Mouse (Mus musculus): ENCODE measurements around the gene Tlr4. TPM values are rescaled to one million over a fixed set of nuclear protein-coding genes. Genes with fewer than 3 reads are reported as not detected.

Gene Tlr4
- polyA plus RNA-seq, 1 experiment from 2014 or later, result 0.84 TPM

- WGBS, result 84% methylated on average over 3 of the region's 3 CpGs
- no peak overlapping the region for H3K4me2 ChIP-seq
- no peaks in the 10 kb centered on the region for H3K27me3 ChIP-seq
- H3K27ac ChIP-seq, result no peak overlapping the region
- ATAC-seq (ENCODE audit: low FRiP score), result no peak
- H3K36me3 ChIP-seq, result no peaks in the 10 kb centered on the region
- no peak overlapping the region for H3K4me3 ChIP-seq
- no peak overlapping the region for H3K9ac ChIP-seq
- H3K4me1 ChIP-seq (replicated peaks), result no peaks in the 10 kb centered on the region
- H3K9me3 ChIP-seq, result no peaks in the 10 kb centered on the region
These were observed 24.6 kb downstream of the Tlr4 start for GRCm38 (mm10) chr4:66852011-66852410.

- no peaks in the 10 kb centered on the region for H3K36me3 ChIP-seq
- 100% methylated on average over 1 of the region's 1 CpGs for WGBS
- no peak for ATAC-seq (ENCODE audit: low FRiP score)
These were observed 29.6 kb downstream of the Tlr4 start for GRCm38 (mm10) chr4:66856992-66857391.

DNA sequence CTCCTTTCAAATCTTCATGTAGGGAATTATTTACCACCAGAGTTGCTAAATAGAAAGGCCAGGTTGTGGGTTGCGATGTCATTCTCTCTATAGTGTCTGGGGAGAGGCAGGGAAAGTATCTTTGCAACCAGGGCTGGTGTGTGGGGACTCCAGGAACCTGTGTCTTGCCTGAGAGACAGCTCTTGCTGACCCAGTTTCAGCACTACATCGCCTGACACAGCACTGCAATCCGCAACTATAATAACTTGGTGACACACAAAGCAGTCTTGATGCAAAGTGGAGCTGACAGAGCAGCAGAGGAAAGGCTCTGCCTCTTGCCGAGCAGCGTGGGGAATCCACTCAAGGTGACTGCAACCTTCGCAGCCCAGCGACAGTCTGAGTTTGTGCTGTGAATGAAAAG lies 42.5 kb downstream of the Tlr4 start:
- Histone ChIP-seq H3K9ac (no peak overlapping the region), H3K27ac (0 out of 2 replicates have a peak overlapping the region, but pooled peaks have one; percentile 18), H3K27me3 (no peaks in the 10 kb centered on the region), H3K4me2 (no peak overlapping the region), H3K9me3 (no peaks in the 10 kb centered on the region), H3K36me3 (no peaks in the 10 kb centered on the region), H3K4me3 (no peak overlapping the region), H3K4me1 (replicated peaks) (no peaks in the 10 kb centered on the region)
- 59% methylated on average over 7 of the region's 7 CpGs for WGBS
- no peak for ATAC-seq (ENCODE audit: low FRiP score)

More at GRCm38 (mm10) chr4:66856992-66857391, 29.6 kb downstream of the Tlr4 start:
- H3K27ac ChIP-seq, result no peak overlapping the region
- no peaks in the 10 kb centered on the region for H3K9me3 ChIP-seq
- H3K27me3 ChIP-seq, result no peaks in the 10 kb centered on the region
- no peak overlapping the region for H3K4me3 ChIP-seq
- no peak overlapping the region for H3K4me2 ChIP-seq
- H3K9ac ChIP-seq, result no peak overlapping the region
- no peaks in the 10 kb centered on the region for H3K4me1 ChIP-seq (replicated peaks)

GRCm38 (mm10) chr4:66872026-66872425 lies 44.6 kb downstream of the Tlr4 start:
- ATAC-seq (ENCODE audit: low FRiP score), result no peak
- H3K4me1 ChIP-seq (replicated peaks), result no peaks in the 10 kb centered on the region
- no peak overlapping the region for H3K4me3 ChIP-seq
- WGBS, result 85% methylated on average over 5 of the region's 5 CpGs
- no peaks in the 10 kb centered on the region for H3K9me3 ChIP-seq
- no peaks in the 10 kb centered on the region for H3K27me3 ChIP-seq
- no peaks in the 10 kb centered on the region for H3K36me3 ChIP-seq
- H3K9ac ChIP-seq, result no peak overlapping the region
- no peak overlapping the region for H3K27ac ChIP-seq
- no peak overlapping the region for H3K4me2 ChIP-seq

DNA sequence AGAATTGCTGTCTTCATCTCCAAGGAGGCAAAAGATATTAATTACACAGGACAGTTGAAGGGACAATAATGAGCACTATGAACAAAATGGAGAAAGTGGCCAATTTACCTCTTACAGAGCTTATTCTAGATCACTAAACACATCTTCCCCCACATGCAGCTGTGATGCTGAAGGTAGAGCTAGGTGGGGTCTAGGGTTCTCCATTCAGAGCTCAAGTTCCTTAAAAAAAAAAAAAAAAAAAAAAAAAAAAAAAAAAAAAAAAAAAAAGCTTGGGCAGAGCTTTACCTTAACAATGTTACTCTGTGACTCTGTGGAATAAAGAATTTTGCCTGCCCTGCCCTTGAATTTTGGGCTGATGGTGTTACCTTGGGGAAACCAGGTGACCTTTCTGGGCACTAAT lies 46.0 kb downstream of the Tlr4 start:
- Histone ChIP-seq H3K4me3 (no peak overlapping the region), H3K9ac (no peak overlapping the region), H3K9me3 (no peaks in the 10 kb centered on the region), H3K27ac (no peak overlapping the region), H3K36me3 (no peaks in the 10 kb centered on the region), H3K4me1 (replicated peaks) (no peaks in the 10 kb centered on the region), H3K4me2 (no peak overlapping the region), H3K27me3 (no peaks in the 10 kb centered on the region)
- ATAC-seq (ENCODE audit: low FRiP score), result no peak

DNA sequence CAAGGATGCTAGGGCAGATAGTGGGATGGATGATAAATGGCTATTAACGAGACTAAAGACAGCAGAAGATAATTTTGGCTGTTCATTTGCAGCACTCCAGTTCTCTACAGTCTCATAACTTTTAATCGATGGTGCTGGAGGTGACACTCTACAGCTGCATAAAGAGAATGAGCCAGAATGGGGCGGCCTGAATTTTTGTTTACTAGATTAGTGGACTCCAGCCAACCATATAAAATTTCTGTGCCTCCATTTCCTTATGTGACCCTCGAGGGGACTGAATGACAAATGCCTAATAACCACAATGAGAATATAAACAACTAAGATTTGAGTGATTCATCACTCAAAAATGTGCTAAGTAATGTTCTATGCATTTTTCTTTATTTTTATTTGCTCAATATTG lies 48.4 kb downstream of the Tlr4 start:
- no peaks in the 10 kb centered on the region for H3K9me3 ChIP-seq

DNA sequence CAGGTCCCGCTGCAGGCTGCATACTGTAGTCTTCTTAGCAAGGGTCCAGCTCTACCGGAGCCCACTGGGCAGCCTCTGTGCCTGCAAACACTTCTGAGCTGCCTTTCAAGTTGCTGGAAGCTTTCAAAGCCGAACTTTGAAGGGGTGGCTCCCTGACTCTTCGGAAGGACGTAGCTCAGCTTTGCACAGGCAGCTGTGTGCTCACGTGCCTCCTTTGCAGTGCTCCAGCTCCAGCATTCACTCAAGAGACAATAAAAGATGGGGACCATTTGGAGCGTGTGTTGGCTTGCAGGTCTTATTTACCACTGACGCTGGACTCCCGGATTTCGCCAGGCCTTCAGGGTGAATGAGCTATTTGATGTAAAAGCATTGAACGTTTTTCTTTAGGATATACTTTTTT lies 50.2 kb downstream of the Tlr4 start:
- no peak overlapping the region for H3K27ac ChIP-seq
- H3K4me1 ChIP-seq (replicated peaks), result no peaks in the 10 kb centered on the region
- no peaks in the 10 kb centered on the region for H3K27me3 ChIP-seq
- H3K4me3 ChIP-seq, result no peak overlapping the region
- no peaks in the 10 kb centered on the region for H3K9me3 ChIP-seq
- 66% methylated on average over 11 of the region's 11 CpGs for WGBS
- no peak overlapping the region for H3K9ac ChIP-seq
- H3K4me2 ChIP-seq, result no peak overlapping the region
- no peak for ATAC-seq (ENCODE audit: low FRiP score)
- H3K36me3 ChIP-seq, result no peaks in the 10 kb centered on the region

More for the DNA sequence above, 48.4 kb downstream of the Tlr4 start:
- Histone ChIP-seq H3K4me2 (no peak overlapping the region), H3K36me3 (no peaks in the 10 kb centered on the region), H3K27me3 (no peaks in the 10 kb centered on the region), H3K27ac (no peak overlapping the region), H3K9ac (no peak overlapping the region), H3K4me3 (no peak overlapping the region), H3K4me1 (replicated peaks) (no peaks in the 10 kb centered on the region)
- ATAC-seq (ENCODE audit: low FRiP score), result no peak
- 81% methylated on average over 4 of the region's 4 CpGs for WGBS

DNA sequence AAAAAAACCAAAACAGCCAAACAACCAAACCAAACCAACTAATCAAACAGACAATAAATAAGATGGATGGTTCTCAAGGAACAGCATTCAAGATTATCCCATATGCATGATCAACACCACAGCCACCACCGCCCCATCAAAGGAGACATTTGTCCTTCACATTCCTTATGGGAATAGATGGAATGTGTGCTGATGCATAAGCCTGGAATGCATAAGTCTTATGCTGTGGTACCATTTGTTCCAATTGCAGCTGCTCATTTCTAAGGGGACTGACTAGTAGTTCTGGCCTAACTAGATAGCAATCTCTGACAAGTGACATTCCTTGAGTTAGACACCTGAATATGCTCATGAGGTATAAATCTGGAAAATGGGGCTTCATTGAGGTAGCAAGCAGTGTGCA lies 54.1 kb downstream of the Tlr4 start:
- Histone ChIP-seq H3K9me3 (no peaks in the 10 kb centered on the region), H3K27me3 (no peaks in the 10 kb centered on the region), H3K9ac (no peak overlapping the region), H3K27ac (no peak overlapping the region), H3K4me3 (no peak overlapping the region), H3K4me2 (no peak overlapping the region), H3K36me3 (no peaks in the 10 kb centered on the region), H3K4me1 (replicated peaks) (no peaks in the 10 kb centered on the region)
- ATAC-seq (ENCODE audit: low FRiP score), result no peak
- WGBS, result 80% methylated on average over 1 of the region's 1 CpGs

GRCm38 (mm10) chr4:66883264-66883663 lies 55.9 kb downstream of the Tlr4 start:
- Histone ChIP-seq H3K9me3 (no peaks in the 10 kb centered on the region), H3K4me3 (no peak overlapping the region), H3K4me1 (replicated peaks) (no peaks in the 10 kb centered on the region), H3K27ac (no peak overlapping the region), H3K9ac (no peak overlapping the region), H3K4me2 (no peak overlapping the region), H3K36me3 (no peaks in the 10 kb centered on the region), H3K27me3 (no peaks in the 10 kb centered on the region)
- ATAC-seq (ENCODE audit: low FRiP score), result no peak
- WGBS, result 90% methylated on average over 5 of the region's 5 CpGs

- Histone ChIP-seq H3K4me1 (replicated peaks) (no peaks in the 10 kb centered on the region), H3K9ac (no peak overlapping the region)
- ATAC-seq (ENCODE audit: low FRiP score), result no peak
These were observed 67.2 kb downstream of the Tlr4 start for GRCm38 (mm10) chr4:66894547-66894946.

DNA sequence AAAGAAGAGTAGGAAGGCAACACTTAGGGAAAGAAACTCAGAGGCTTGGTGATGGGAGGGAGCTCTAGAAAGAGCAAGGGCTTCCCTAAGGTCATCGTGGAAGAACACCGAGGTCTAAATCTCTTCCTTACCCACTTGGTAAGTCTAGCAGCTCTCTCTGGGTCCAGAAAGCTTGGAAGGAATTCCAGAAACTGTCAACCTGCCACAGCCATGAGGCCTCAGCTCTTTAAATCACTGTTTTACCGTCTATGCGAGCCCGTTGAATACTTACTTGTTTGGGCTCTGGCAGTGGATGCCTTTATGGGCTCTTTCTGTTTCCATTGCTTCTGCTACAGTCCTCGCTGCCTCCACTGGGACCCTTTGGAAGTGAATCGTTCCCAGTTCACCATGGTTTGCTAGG lies 67.6 kb downstream of the Tlr4 start:
- no peak overlapping the region for H3K4me2 ChIP-seq
- no peak overlapping the region for H3K4me3 ChIP-seq
- H3K9ac ChIP-seq, result no peak overlapping the region
- 78% methylated on average over 7 of the region's 7 CpGs for WGBS
- H3K4me1 ChIP-seq (replicated peaks), result no peaks in the 10 kb centered on the region
- no peak overlapping the region for H3K27ac ChIP-seq
- no peaks in the 10 kb centered on the region for H3K27me3 ChIP-seq
- ATAC-seq (ENCODE audit: low FRiP score), result no peak
- H3K9me3 ChIP-seq, result no peaks in the 10 kb centered on the region
- H3K36me3 ChIP-seq, result no peaks in the 10 kb centered on the region

More at GRCm38 (mm10) chr4:66894547-66894946, 67.2 kb downstream of the Tlr4 start:
- Histone ChIP-seq H3K36me3 (no peaks in the 10 kb centered on the region), H3K4me2 (no peak overlapping the region), H3K27ac (no peak overlapping the region), H3K9me3 (no peaks in the 10 kb centered on the region), H3K27me3 (no peaks in the 10 kb centered on the region), H3K4me3 (no peak overlapping the region)
- 36% methylated on average over 2 of the region's 2 CpGs for WGBS

DNA sequence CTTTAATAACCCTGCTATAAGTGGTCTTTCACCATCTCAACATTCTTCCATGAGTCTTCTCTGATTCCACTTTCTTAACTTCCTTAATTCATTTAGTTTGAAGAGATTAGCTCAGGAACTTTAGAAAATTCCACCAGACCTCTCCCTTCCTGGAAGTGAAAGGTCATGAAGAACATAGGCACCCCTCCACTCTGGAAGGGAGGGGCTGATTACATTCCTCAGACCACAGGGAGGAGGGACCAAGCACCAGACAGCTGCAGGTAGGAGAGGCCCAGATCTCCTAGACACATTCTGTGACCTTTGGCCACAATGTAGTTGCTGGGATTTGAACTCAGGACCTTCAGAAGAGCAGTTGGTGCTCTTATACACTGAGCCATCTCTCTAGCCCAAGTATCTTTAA lies 72.7 kb downstream of the Tlr4 start:
- no peak for ATAC-seq (ENCODE audit: low FRiP score)
- no peak overlapping the region for H3K4me3 ChIP-seq
- H3K9me3 ChIP-seq, result no peaks in the 10 kb centered on the region
- no peaks in the 10 kb centered on the region for H3K4me1 ChIP-seq (replicated peaks)
- no peaks in the 10 kb centered on the region for H3K27me3 ChIP-seq
- H3K27ac ChIP-seq, result no peak overlapping the region
- H3K4me2 ChIP-seq, result no peak overlapping the region
- no peaks in the 10 kb centered on the region for H3K36me3 ChIP-seq
- no peak overlapping the region for H3K9ac ChIP-seq

DNA sequence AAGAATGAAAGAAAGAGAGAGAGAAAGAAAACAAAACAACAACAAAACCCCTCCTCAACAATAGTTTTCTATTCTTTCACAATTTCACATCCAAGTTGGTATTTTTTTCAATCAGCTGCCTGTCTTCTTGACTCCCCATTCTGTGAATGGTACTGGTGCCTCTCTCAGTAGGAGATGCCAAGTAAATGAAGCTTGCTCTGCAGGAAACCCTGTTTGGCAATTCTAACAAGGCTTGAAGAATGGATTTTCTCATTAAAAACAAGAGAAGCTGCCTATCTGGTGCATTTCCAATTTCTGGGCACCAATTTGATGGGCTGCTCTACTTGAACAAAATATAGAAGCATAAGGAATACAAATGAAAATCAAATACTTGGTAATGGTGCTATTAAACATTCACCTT lies 74.1 kb downstream of the Tlr4 start:
- Histone ChIP-seq H3K4me3 (no peak overlapping the region), H3K9ac (no peak overlapping the region), H3K9me3 (no peaks in the 10 kb centered on the region), H3K27me3 (no peaks in the 10 kb centered on the region), H3K4me2 (no peak overlapping the region), H3K27ac (no peak overlapping the region), H3K36me3 (no peaks in the 10 kb centered on the region), H3K4me1 (replicated peaks) (no peaks in the 10 kb centered on the region)
- no peak for ATAC-seq (ENCODE audit: low FRiP score)

GRCm38 (mm10) chr4:66908376-66908775 lies 81.0 kb downstream of the Tlr4 start:
- H3K4me1 ChIP-seq (replicated peaks), result no peaks in the 10 kb centered on the region
- H3K9ac ChIP-seq, result no peak overlapping the region
- H3K4me3 ChIP-seq, result no peak overlapping the region
- H3K27ac ChIP-seq, result no peak overlapping the region
- H3K27me3 ChIP-seq, result no peaks in the 10 kb centered on the region
- H3K4me2 ChIP-seq, result no peak overlapping the region
- no peaks in the 10 kb centered on the region for H3K9me3 ChIP-seq
- H3K36me3 ChIP-seq, result no peaks in the 10 kb centered on the region
- ATAC-seq (ENCODE audit: low FRiP score), result no peak
